Mouse (Mus musculus): ENCODE data around the gene Klf3.
"Not testable (repeated sequence)": the region's sequence is repeated elsewhere in the genome, so short reads cannot be mapped to it uniquely, and the experiment has no call there.

The Klf3 gene

GRCm38 (mm10) chr5:64876086-64876830, 73.1 kb downstream of the Klf3 start:
- CTCF ChIA-PET: no interaction called here

DNA sequence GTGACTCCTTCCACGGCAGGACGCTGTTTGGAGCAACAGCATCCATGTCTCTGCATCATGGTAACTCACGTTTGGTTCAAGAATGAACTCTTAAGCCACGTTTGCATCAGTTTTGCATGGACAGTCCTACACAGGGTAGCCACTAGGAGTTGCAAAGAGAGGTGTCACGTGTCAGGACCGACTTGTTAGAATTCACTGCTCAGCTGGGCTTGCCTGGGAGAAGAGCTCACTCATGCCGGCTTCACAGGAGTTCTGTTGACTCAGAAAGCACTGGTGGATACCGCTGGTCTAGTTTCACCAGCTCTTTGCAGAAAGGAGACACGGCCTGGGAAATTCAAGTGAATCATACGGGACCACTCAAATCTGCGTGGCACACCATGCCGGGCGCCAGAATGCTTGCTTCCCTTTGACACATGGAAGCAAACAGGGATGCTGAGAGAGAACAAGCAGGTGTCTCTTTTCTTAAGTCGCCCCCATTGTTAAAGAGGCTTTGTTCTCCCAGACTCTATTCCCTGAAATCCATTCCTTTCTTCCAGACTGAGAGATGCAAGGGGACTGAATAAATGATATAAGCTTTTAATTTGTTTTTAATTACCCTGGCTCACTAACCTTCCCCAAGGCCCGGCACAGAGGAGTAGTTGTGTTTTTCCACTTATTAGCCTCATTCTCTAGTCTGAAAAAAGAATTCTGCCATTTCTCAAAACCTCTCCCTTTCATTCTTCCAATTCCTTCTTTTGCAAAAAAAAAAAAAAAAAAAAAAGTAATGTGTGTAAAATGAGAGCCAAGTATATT, 74.2 kb downstream of the Klf3 start:
- CTCF ChIA-PET: interaction anchor here (0.7 kb wide), 1 partner anchor 95 kb away, joined by 28 read pairs; no protein-coding TSS in a partner anchor

- CTCF ChIA-PET: interaction anchor here (0.7 kb wide), 1 partner anchor 95 kb away, joined by 28 read pairs; no protein-coding TSS in a partner anchor
Observed at GRCm38 (mm10) chr5:64878027-64878425, 74.8 kb downstream of the Klf3 start.

DNA sequence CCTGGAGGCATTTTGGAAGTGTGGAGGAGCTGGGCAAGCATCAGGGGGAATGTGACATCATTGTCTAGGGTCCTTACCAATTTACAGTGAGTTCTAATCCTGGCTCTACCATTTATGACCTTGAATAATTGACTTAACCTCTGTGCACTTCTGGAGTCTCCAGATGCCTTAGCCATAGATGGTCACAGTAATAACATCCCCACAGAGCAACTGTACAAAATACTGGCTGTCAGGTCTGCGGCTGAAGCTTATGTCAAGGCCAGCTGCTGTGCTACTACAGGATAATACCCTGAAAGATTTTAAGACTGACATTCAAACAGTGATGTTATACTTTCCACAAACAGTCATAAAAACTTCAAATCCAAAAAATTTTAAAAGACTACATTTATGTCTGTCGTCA, 75.3 kb downstream of the Klf3 start:
- CTCF ChIA-PET: no interaction called here

DNA sequence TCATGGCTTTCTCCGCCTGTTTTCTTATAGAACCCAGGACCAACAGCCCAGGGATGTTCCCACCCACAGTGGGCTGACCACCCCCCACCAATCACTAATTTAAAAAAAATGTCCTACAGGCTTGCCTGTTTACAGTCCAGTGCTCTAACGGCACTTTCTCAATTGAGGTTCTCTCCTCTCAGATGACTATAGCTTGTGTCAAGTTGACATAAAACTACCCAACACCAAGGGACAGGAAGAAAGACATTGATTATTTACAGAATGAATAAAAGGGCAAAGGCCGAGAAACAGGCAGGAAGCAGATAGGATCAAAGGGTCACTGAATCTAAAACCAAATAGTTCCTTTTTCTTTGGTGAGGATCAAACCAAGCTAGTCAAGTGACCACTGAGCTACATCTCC, 76.1 kb downstream of the Klf3 start:
- CTCF ChIA-PET: interaction anchor here (0.6 kb wide), 1 partner anchor 1259 kb away, joined by 3 read pairs; no protein-coding TSS in a partner anchor

GRCm38 (mm10) chr5:64881559-64881958, 78.4 kb downstream of the Klf3 start:
- CTCF ChIA-PET: not testable (repeated sequence)

- CTCF ChIA-PET: not testable (repeated sequence)
Observed at GRCm38 (mm10) chr5:64881976-64882375, 78.8 kb downstream of the Klf3 start.
